Mouse (Mus musculus) lung, embryonic 15.5 days (tissue): Measurements from ENCODE around the gene Adcy9. TPM values are rescaled to one million over a fixed set of nuclear protein-coding genes. Genes with fewer than 3 reads are reported as not detected.
A peak's percentile ranks its signal among the peaks of the same experiment; 100 is the strongest.

Source experiments
- ATAC-seq: fragments of 200-750 bp; cut with Nextera tagmentation; 2 replicates; pipeline ENCODE4 v1.8.0; 2017; ENCODE audit warnings: moderate number of reproducible peaks, borderline replicate concordance; ENCODE audit not compliant: low FRiP score, low TSS enrichment; ENCODE audit errors: extremely low read depth
- H3K27ac ChIP-seq: fragments of 300-500 bp; sonication (generic); 2 replicates; pipeline ENCODE4 v1.5.1; 2015; ENCODE audit warnings: moderate library complexity, mild to moderate bottlenecking, inconsistent platforms
- H3K27me3 ChIP-seq: fragments of 300-500 bp; sonication (generic); 2 replicates; pipeline ENCODE4 v1.6.1; 2015; ENCODE audit warnings: inconsistent platforms
- H3K36me3 ChIP-seq: fragments of 300-500 bp; sonication (generic); 2 replicates; pipeline ENCODE4 v1.6.1; 2015; ENCODE audit warnings: inconsistent platforms
- H3K4me1 ChIP-seq: fragments of 300-500 bp; sonication (generic); 2 replicates; pipeline ENCODE4 v1.6.1; 2015; ENCODE audit warnings: inconsistent platforms
- H3K4me2 ChIP-seq: fragments of 300-500 bp; sonication (generic); 2 replicates; pipeline ENCODE4 v1.6.1; 2015; ENCODE audit warnings: inconsistent platforms, mild to moderate bottlenecking, moderate library complexity
- H3K4me3 ChIP-seq: fragments of 300-500 bp; sonication (generic); 2 replicates; pipeline ENCODE4 v1.5.1; 2015; ENCODE audit warnings: mild to moderate bottlenecking, inconsistent platforms
- H3K9ac ChIP-seq: fragments of 300-500 bp; sonication (generic); 2 replicates; pipeline ENCODE4 v1.6.1; 2015; ENCODE audit warnings: inconsistent platforms
- H3K9me3 ChIP-seq: fragments of 300-500 bp; sonication (generic); 2 replicates; pipeline ENCODE4 v1.6.1; 2016; ENCODE audit warnings: inconsistent platforms
- WGBS: fragments of 180-500 bp; shearing (Covaris S2); methylation state at CpG from one replicate; pipeline ENCODE4 v1.1.7; 2015; 5-methylcytosine and 5-hydroxymethylcytosine counted together
- polyA plus RNA-seq: library from polyadenylated mRNA; unstranded; fragments of >200 nt; fragmentation: Nextera tagmentation; extraction: Ambion mirVana; gene quantifications from 2 replicates; pipeline ENCODE4 v1.2.1, GENCODE M21; 2015

Gene Adcy9
- polyA plus RNA-seq, 1 experiment from 2014 or later = 1.2 TPM

DNA sequence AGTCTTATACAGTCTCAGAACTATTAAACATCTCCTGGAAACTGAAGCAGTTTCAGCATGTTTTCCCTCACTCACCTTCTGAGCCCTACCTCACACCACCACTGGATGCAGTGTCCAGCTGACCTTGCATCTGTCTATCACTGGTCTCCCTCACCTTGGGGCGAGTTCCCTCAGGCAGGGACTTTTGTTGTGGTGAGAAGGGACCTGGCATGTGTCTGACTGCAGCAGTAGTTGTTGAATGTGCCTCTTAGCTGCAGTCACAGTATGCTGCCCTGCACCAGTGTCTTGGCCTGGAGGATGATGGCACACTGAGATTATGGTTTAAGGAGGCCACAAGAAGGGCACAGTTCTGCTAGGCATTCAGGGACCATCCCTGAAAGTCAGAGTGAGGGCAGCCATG lies 19.2 kb downstream of the Adcy9 start:
- Histone ChIP-seq H3K9ac (no peak overlapping the region), H3K27ac (no peak overlapping the region), H3K4me1 (peaks cover 32% of the 10 kb centered on the region), H3K9me3 (no peaks in the 10 kb centered on the region), H3K27me3 (no peaks in the 10 kb centered on the region), H3K36me3 (no peaks in the 10 kb centered on the region), H3K4me3 (no peak overlapping the region), H3K4me2 (no peak overlapping the region)
- WGBS = 72% methylated on average over 1 of the region's 1 CpGs
- no peak for ATAC-seq

DNA sequence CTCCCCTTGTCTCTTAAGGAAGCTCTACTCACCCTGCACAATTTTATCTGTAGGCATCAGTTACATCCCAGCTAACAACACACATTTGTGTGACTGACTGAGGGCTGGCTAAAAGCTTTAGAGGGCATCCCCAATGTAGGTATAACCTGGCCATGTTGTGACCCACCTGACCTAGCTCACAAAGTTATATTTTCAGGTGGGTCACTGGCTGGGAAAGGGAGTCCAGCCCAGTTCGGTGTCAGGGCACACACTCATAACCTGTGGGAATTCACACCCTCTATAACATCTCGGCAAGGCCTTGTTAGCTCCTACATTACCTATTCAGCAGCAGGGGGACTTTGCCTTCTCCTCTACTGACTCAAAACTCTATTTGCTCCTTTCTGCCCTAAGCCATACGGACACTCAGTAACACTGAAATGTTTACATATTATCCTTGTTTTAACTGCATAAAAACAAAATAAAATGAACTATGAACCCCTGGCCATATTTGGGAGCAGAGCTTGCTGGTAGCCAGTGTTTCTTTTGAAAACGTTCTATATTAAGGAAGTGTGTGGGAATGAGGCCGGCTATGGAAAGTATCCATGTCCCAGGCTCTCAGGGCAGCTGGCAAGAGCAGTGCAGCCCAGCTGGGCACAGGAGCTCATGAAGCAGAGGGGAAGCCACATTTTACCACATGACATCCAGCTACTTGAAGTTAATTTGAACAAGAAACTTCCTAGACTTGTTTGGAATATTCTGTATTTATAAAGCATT lies 20.7 kb downstream of the Adcy9 start:
- Histone ChIP-seq H3K27ac (peak overlapping the region; percentile 60), H3K9ac (no peak overlapping the region), H3K27me3 (no peaks in the 10 kb centered on the region), H3K36me3 (no peaks in the 10 kb centered on the region), H3K4me1 (peaks cover 19% of the 10 kb centered on the region), H3K9me3 (no peaks in the 10 kb centered on the region), H3K4me2 (no peak overlapping the region), H3K4me3 (no peak overlapping the region)
- 50% methylated on average over 5 of the region's 5 CpGs for WGBS
- ATAC-seq = peak; percentile 80; the same call in 1 of the 2 replicates

DNA sequence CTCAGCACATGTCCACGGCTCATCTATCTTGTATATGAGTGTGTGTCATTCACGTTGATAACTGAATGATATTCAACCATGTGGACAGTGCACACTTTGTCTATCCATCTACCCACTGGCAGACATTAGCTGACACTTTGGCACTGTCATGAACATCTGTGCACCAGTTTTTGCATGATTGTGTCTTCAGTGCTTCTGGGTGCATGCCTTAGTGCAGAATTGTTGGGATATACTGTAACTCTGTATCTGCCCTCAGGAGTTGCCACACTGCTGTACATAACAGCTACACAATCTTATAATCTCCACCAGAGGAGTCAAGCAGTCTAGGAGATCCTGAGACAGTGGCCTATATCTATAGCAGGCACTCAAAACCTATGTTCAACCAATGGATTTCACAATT lies 21.5 kb downstream of the Adcy9 start:
- no peak overlapping the region for H3K4me2 ChIP-seq
- H3K4me1 ChIP-seq = peaks cover 14% of the 10 kb centered on the region; the same call in 1 of the 2 replicates
- H3K9me3 ChIP-seq = no peaks in the 10 kb centered on the region
- no peak overlapping the region for H3K9ac ChIP-seq
- WGBS = 61% methylated on average over 2 of the region's 2 CpGs
- H3K27ac ChIP-seq = no peak overlapping the region
- no peak for ATAC-seq
- no peak overlapping the region for H3K4me3 ChIP-seq
- H3K27me3 ChIP-seq = no peaks in the 10 kb centered on the region
- no peaks in the 10 kb centered on the region for H3K36me3 ChIP-seq

DNA sequence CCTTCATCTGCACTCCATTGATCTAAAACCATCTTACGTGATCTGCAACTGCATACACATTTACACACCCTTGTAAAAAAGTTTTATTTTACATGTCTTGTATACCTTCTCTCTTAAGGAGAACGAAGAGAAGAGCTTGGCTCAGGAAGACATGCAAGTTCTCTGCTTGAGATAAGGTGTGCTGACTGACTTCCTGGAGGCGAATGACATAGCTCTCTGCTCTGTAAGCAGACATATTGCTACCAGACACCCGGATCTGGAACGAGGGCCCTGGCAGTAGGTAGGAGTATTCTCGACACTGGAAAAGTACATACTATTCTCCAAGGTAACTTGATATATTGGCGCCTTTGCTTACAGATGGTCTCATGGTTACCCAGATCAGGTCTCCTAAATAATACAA lies 22.7 kb downstream of the Adcy9 start:
- no peak overlapping the region for H3K9ac ChIP-seq
- H3K27ac ChIP-seq = no peak overlapping the region
- no peak overlapping the region for H3K4me2 ChIP-seq
- H3K9me3 ChIP-seq = no peaks in the 10 kb centered on the region
- H3K4me1 ChIP-seq = peaks cover 14% of the 10 kb centered on the region; the same call in 1 of the 2 replicates
- no peak overlapping the region for H3K4me3 ChIP-seq
- H3K36me3 ChIP-seq = no peaks in the 10 kb centered on the region
- 82% methylated on average over 7 of the region's 7 CpGs for WGBS
- ATAC-seq = no peak
- H3K27me3 ChIP-seq = no peaks in the 10 kb centered on the region

DNA sequence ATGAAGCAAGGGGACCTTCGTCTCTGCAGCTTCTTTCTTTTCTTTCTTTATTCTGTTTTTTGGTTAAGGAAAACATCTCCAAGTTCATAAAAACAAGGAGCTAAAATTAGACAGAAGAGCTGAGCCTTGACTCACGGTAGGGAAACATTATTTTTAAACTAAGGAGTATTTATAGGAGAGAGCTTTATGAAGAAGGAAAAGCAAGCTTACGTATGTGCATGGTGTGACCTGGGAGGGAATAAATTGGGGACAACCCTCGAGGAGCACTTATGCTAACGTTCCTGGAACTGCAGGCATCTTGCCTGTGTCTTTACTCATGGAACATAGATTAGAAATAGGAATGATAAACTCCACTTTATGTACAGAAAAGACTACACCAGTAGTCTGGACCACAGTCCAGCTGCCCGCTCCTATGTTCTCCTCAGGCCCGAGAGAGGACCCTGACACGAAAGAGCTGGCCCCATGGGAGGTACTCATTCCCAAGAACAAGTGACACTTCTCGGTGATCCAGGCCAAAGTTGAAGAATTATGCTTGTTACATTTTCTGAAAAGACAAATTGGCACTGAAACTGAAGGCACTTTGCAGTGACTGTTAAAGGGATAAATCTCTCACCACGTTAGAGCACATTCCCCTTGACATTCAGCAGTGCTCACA lies 24.5 kb downstream of the Adcy9 start:
- Histone ChIP-seq H3K27me3 (no peaks in the 10 kb centered on the region), H3K4me1 (peaks cover 14% of the 10 kb centered on the region; the same call in 1 of the 2 replicates), H3K4me2 (no peak overlapping the region), H3K9ac (no peak overlapping the region), H3K27ac (no peak overlapping the region), H3K4me3 (no peak overlapping the region), H3K36me3 (no peaks in the 10 kb centered on the region), H3K9me3 (no peaks in the 10 kb centered on the region)
- WGBS = 55% methylated on average over 10 of the region's 10 CpGs
- ATAC-seq = no peak

DNA sequence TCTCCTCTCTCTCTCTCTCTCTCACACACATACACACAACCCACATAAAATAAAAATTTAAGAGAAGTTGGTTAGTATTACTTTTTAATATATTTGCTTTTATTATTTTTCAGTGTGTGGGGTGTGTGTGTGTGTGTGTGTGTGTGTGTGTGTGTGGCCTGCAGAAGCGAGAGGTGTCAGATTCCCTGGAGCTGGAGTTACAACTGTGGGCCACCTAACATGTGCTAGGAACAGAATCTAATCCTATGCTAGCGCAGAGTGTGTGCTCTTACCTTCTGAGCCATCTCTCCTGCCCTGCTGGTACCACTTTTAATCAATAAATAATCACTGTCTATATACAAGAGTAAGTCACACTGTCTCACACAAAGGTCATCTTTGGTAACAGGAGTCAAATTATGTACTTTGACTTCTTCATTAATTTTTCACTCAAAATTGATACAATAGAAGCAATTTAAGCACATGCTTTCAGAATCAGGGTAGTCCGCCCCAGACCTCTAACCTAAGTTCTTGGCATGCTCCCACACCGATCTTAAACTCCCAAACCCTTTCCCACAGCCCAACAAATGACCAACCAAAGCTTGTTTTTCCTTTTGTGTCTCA lies 25.2 kb downstream of the Adcy9 start:
- Histone ChIP-seq H3K4me2 (no peak overlapping the region), H3K9me3 (no peaks in the 10 kb centered on the region), H3K27ac (no peak overlapping the region), H3K9ac (no peak overlapping the region), H3K36me3 (no peaks in the 10 kb centered on the region), H3K4me1 (peaks cover 7% of the 10 kb centered on the region; the same call in 1 of the 2 replicates), H3K4me3 (no peak overlapping the region), H3K27me3 (no peaks in the 10 kb centered on the region)
- ATAC-seq = no peak
- WGBS = 85% methylated on average over 4 of the region's 4 CpGs

DNA sequence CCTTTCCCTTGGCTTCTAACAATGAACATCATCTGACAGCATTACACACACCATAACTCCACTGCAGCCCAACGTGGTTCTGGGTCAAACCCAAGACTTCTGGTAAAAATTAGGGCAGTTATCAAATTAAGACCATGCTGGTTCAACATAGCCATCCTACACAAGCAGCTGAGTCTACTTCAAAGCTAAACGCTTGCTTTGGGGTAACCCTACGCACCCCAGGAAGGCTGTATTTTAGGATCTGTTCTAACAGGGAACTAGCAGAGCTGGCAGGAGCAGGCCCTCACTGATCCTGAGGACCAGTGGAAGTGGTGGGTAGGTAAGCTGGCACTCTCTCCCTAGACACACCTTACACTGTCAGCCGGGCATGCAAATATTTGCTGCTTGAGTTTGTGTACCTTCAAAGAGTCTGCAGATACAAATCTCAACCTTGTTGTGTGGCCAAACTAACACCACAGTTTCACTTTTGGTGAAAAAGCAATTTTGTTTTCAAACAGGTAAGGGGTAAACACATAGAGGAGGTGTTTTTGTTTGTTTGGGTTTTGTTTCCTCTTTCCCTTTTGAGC lies 36.7 kb downstream of the Adcy9 start:
- no peak overlapping the region; the same call in 1 of the 2 replicates for H3K27ac ChIP-seq
- no peaks in the 10 kb centered on the region for H3K27me3 ChIP-seq
- H3K9ac ChIP-seq = no peak overlapping the region
- H3K9me3 ChIP-seq = no peaks in the 10 kb centered on the region
- WGBS = 60% methylated on average over 4 of the region's 4 CpGs
- no peaks in the 10 kb centered on the region for H3K36me3 ChIP-seq
- H3K4me3 ChIP-seq = no peak overlapping the region
- H3K4me2 ChIP-seq = no peak overlapping the region
- 0 out of 2 replicates have a peak, but pooled peaks cover 9% of the 10 kb centered on the region for H3K4me1 ChIP-seq
- no peak for ATAC-seq

DNA sequence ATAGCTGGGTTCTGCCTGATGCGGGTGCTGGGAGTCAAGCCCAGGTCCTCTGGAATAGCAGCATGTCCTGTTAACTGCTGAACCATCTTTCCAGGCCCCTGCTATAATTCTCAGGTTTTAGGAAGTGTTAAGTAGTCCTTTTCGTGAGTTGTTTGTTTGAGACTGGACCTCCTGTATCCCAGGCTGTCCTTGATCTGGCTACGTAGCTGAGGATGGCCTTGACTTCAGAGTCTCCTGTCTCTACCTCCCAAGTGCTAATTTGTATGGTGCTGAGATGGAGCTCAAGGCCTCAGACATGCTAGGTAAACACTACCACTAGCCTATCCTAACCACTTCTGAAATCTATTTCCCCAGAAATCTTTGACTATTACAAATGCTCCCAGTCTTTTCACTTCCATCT lies 37.9 kb downstream of the Adcy9 start:
- H3K27me3 ChIP-seq = no peaks in the 10 kb centered on the region
- no peak overlapping the region for H3K4me3 ChIP-seq
- H3K9ac ChIP-seq = no peak overlapping the region
- H3K4me2 ChIP-seq = no peak overlapping the region
- WGBS = 84% methylated on average over 3 of the region's 3 CpGs
- ATAC-seq = no peak
- no peak overlapping the region for H3K27ac ChIP-seq
- 0 out of 2 replicates have a peak, but pooled peaks cover 9% of the 10 kb centered on the region for H3K4me1 ChIP-seq
- no peaks in the 10 kb centered on the region for H3K36me3 ChIP-seq
- no peaks in the 10 kb centered on the region for H3K9me3 ChIP-seq

DNA sequence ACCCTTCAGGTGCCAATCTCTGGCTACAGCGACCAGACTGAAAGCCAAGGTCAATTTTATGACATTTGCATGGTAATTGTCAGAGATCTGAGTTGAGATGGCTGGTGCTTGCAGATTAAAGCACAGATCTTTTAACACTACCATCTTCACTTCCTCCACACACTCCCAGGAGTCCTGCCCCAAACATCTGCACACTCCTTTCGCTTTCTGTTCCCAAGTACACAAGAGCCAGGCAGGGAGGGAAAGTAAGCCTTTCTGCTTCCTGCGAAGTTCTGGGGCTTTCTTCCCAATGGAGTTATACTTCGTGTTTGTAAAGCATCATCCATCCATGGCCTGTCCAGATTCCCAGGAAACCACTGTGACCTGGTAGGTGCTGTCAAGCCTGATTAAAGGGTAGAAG lies 38.8 kb downstream of the Adcy9 start:
- 0 out of 2 replicates have a peak, but pooled peaks cover 9% of the 10 kb centered on the region for H3K4me1 ChIP-seq
- H3K27me3 ChIP-seq = no peaks in the 10 kb centered on the region
- no peak overlapping the region for H3K9ac ChIP-seq
- WGBS = 63% methylated on average over 4 of the region's 4 CpGs
- H3K4me3 ChIP-seq = no peak overlapping the region
- no peak overlapping the region for H3K4me2 ChIP-seq
- no peak overlapping the region for H3K27ac ChIP-seq
- ATAC-seq = no peak
- no peaks in the 10 kb centered on the region for H3K36me3 ChIP-seq
- no peaks in the 10 kb centered on the region for H3K9me3 ChIP-seq

DNA sequence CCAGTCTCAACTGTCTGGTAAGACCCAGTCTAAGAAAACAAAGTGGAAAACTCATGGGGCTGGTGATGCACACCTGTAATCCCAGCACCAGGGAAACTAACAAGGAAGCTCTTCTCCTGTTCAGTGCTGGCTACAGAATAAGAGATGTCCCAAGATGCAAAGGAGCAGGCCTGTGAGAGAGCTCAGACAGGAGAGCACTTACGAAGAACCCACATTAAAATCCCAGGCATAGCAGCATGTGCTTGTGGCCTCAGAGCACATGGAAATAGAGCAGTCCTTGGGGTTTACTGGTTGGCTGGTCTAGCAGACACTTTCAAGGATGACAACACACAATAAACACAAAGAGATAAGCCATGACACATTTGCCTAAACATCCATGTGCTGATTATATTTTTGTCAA lies 41.5 kb downstream of the Adcy9 start:
- no peak overlapping the region for H3K9ac ChIP-seq
- no peak for ATAC-seq
- H3K4me3 ChIP-seq = no peak overlapping the region
- 71% methylated on average over 1 of the region's 1 CpGs for WGBS
- H3K36me3 ChIP-seq = no peaks in the 10 kb centered on the region
- 0 out of 2 replicates have a peak, but pooled peaks cover 9% of the 10 kb centered on the region for H3K4me1 ChIP-seq
- no peak overlapping the region for H3K4me2 ChIP-seq
- no peak overlapping the region for H3K27ac ChIP-seq
- no peaks in the 10 kb centered on the region for H3K9me3 ChIP-seq
- no peaks in the 10 kb centered on the region for H3K27me3 ChIP-seq

DNA sequence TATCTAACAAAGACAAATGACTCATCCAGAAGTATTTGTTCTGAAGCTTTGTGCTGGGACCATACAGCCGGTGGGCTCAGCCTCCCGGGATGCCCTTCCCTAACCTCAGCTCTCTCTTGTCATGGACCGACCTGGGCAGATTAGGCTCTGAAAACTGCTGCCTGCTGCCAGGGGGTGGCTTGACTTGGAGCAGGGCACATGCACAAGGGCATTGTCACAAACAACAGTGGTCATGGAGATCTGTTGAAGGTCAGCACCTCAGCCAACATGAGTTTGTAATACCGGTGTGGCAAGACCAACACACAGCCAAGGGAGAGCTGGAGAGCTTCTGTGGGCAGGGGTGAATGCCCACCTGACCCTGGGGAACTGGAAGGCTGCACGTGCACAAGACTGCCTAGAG lies 42.7 kb downstream of the Adcy9 start:
- Histone ChIP-seq H3K27me3 (no peaks in the 10 kb centered on the region), H3K4me2 (no peak overlapping the region), H3K27ac (no peak overlapping the region), H3K4me3 (no peak overlapping the region), H3K4me1 (0 out of 2 replicates have a peak, but pooled peaks cover 4% of the 10 kb centered on the region), H3K9ac (no peak overlapping the region), H3K36me3 (no peaks in the 10 kb centered on the region), H3K9me3 (no peaks in the 10 kb centered on the region)
- WGBS = 69% methylated on average over 5 of the region's 5 CpGs
- no peak for ATAC-seq
